Mouse (Mus musculus) ovary, postnatal 14 days (tissue): ENCODE measurements around the gene Pola2.
A peak's percentile ranks its signal among the peaks of the same experiment; 100 is the strongest.

Source experiments
- DNase-seq: peaks from one replicate; pipeline ENCODE4 v3.0.0; 2022; ENCODE audit warnings: low spot score

Gene Pola2

GRCm38 (mm10) chr19:5965280-5965679 is 1.3 kb upstream of the Pola2 start:
- peak; percentile 59 for DNase-seq

DNA sequence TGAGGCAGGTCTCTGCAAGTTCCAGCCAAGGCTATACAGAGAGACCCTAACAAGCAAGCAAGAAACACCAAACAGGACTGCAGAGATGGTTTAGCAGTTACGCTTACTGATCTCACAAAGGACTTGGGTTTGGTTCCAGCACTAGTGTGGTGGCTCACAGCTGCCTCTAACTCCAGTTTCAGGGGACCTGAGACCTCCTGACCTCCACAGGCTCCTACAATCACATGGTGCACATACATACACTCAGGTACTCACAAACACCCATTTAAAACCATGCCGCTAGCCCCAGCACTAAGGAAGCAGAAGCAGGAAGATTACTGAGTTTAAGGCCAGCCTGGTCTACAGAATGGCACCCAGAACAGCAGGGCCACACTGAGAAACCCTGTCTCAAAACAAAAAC is 802 bp upstream of the Pola2 start:
- no peak for DNase-seq

DNA sequence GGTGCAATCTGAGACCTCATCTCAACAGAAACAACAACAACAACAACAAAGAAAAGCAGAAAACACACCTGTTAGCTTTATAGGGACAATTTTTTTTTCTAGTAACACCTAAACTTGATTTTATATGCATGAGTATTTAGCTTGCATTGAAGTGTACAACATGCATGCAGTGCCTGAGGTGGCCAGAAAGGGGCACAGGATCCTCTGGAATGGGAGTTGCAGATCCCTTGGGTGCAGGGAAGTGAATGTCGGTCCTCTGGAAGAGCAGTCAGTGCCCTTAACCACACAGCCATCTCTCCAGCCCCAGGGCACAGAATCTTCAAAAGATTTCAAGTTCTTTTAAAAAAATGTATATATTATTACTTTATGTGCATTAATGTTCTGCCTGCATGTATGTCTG is 1.4 kb downstream of the Pola2 start:
- DNase-seq, result no peak

DNA sequence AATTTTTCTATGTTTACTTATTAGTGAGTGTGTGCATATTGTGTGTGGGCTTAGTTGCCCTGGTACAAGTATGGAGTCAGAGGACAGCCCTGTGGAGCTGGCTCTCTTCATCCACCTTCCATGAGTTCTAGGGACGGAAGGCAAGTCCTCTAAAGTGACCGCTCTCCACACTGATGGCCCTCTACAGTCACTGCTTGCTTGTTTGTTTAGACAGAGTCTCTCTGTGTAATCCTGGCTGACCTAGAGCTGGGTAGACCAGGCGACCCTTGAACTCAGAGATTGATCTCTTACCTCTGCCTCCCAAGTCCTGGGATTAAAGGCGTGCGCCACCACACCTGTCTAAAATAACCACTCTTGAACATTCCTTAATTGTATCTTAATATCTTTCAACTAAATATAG is 6.6 kb downstream of the Pola2 start:
- DNase-seq, result no peak

DNA sequence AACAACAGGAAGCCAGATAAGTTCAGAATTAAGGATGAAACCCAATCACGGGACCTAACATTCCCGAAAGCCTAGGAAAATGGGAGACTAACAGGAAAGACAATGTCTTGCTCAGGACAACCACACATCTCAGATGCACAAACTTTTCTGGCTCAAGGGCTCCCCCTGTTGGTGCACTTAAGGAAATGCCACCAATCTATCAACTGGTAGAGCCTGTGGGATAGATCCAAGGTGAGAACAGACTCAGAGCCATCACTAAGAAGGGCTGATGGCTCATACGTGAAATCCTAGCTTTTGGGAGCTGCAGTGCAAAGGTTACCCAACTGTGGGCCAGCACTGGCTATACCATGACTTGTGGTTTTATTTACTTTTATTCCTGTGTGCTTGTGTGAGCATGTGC is 7.3 kb downstream of the Pola2 start:
- DNase-seq, result peak; percentile 80

GRCm38 (mm10) chr19:5955704-5956670 is 8.0 kb downstream of the Pola2 start:
- DNase-seq, result no peak

DNA sequence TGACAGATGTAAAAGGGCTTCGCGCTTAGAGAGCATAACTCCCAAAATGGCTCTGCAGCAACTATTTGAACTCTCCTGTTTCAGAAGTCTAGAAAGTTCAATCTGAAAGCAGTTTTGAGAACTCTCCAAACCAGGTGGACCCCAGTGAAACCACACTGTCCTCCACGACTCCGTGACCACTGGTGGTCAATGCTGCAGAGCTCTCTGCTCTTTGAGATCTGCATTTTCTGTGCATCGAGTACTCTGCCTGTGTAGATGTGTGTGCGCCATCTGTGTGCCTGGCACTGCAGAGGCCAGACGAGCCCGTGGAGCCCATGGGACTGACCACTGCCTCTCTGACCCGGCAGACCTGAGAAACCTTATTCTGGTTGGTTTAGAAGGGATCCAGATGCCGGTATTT is 9.1 kb downstream of the Pola2 start:
- DNase-seq, result no peak

DNA sequence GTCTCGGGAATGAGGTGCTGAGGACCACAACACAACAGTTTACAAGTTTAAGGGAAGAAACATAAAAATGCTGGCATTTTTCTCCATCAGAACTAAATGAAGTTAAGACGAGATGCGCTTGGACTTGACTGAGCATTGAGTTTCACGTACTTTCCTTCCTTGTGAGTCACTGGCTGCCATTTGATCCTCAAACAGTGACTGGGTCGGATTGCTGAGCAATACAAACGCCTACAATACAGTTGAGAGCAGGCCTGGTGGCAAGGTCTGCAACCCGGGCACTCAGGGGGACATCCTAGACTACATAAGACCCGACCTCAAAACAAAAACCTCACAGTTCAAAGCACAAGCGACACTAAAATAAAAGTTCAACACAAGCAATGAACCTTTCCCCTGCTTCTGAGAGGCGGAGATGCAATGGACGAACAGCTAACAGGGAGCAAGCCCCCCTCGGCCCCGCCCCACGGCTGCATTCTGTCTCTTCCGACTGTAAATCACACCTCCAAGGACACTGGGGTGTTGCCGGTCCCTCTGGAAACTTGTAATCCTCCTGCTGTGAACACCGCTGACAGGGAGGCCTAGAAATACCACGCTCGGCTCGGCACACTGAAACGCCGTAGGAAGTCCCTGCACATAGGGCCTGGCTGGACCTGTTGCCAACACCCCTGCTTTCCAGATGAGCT is 9.8 kb downstream of the Pola2 start:
- DNase-seq, result no peak

DNA sequence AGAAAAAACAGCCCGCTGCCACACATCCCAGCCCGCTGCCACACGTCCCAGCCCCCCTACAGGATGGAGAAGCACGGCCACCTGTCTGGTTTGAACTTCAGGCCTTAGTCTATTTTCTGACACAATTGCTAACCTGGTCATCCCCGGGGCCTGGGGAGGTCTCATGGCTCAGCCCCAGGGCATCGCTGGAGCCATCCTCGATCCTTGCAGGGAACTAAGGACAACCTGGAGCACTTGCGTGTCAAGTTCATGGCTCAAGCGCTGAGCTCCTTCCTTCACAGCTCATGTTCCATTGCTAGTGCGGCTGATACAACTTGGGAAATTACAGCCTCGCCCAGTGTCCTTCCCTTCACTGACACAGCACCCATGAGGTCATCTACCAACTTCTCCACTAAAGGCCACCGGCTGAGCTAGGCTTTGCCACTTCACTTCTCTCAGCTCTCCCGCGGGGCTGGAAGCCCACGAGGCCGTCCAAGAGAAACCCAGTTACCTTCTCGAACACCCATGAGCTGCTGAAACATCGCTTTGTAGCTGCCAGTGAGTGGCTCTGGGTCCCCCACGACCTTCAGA is 10.7 kb downstream of the Pola2 start:
- no peak for DNase-seq

DNA sequence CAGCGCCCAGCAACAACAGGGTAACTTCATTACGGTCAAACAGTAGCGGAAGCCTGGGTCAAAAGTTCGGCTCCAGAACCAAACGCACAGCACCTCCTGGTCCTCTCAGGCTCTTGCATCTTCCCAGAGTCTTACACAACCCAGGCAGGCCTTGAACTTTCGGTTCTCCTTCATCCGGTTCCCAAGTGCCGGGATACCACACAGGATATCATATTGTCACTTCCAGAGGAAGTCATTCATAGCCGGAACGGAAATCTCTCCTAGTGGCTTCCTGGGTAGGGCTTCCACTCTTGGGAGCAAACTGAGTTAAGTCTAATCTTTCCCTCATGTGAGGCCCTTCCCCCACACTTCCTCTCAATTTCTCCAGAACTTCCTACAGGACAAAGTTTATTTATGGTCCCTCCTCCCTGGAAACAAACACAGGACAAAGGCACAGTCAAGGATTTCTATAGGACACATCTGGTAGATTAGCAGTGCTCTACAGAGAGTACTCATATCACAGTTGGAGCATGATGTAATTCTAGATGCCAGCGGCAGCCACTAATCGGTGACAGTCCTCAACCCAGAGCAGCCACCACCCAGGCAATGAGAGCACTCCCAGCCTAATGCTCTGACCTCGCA is 11.8 kb downstream of the Pola2 start:
- no peak for DNase-seq

DNA sequence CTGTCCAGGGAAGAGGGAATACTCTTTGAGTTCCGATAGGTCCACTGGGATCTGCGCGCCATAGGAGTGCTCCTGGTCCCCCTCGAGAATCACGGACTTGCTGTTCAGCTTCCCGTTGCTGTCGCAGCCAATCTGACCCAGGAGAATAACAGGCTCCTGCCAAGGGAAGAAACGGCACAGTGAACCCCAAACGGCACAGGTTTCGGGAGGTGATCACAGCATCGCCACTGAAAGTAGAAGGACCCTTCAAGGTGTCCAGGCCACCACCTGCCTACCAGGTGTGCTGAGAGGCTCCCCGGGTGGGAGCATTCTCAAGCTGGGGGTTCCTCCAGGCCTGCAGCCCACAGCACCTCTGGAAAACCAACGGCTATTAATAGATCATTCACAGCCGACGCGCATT is 12.4 kb downstream of the Pola2 start:
- DNase-seq, result no peak

DNA sequence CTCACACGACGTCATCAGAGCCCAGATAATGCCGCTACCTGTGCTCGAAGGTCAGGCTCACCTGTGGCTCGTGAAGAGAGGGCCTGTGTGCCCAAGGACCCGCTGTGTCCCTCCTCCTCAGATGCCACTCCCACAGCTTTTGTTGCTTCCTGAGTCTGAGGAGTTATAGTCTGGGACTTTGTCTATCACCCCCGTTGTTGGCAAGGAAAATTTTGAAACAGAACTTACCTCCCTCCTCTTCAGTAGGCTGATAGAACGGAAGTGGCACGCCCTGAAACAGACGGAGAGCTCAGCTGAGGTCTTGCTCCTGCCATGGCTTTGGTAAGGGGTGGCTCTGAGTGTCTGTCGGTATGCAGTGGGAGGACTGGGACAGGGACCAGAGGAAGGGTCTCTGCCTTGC is 13.8 kb downstream of the Pola2 start:
- DNase-seq, result no peak

- no peak for DNase-seq
These were observed 18.1 kb downstream of the Pola2 start for GRCm38 (mm10) chr19:5945891-5946290.

GRCm38 (mm10) chr19:5945027-5945426 is 19.0 kb downstream of the Pola2 start:
- DNase-seq, result no peak

DNA sequence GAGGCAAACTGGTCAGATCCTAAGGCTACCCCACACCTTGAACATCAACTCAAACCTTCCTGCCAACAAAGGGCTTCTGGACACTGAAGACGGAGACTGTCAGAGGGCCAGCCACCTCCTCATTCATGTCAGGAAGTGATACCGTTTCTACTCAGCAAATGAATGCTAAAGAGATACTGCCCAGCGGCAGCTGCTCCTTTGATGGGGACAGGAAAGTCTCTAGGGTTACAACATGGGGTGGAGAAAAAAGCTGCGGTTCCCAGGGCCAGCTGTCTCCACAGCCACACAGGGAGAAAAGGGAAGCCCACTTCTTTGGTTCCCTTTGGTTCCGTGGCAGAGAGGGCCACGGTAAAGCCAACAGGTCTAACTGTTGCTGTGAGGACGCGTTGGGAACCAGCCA is 19.9 kb downstream of the Pola2 start:
- DNase-seq, result no peak

GRCm38 (mm10) chr19:5943404-5943803 is 20.6 kb downstream of the Pola2 start:
- DNase-seq, result no peak

DNA sequence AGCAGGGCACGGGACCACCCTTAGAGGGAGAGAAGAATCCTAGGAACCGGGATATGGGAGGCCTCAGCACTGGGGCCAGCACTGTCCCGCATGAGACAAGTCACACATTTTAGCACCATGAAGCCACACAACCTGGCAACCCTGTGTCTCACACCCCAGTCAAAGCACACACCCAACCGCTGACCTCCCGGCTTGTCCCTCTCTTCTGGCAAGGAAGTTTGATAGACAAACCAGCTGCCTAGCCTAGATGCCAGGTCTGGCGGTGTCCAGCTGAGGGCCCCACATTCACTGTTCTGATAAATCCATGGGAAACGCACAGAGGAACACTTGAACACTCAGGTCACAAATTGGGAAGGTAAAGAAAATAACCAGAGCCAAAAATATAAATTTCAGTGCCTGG is 21.4 kb downstream of the Pola2 start:
- DNase-seq, result no peak

DNA sequence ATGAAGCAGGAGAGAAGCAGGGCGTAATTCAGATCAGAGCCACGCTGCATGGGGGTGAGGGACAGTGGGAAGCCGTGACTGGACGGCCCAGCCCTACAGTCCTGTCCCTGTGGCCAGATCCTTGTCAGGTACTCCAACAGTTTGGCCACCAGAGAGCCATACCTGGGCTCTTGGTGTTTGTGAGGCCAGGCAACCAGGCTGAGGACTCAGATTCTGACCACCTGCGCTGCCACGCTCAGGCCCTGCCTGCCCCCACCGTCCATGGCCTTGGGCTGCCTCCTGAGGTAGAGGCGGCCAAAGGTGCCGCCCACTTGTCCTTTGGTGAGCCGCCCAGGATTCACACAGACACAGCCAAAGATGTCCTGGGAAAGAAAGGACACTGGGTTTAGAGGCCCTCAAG is 23.3 kb downstream of the Pola2 start:
- DNase-seq, result no peak

- DNase-seq, result peak; percentile 57
These were observed 23.8 kb downstream of the Pola2 start for GRCm38 (mm10) chr19:5940173-5940572.

DNA sequence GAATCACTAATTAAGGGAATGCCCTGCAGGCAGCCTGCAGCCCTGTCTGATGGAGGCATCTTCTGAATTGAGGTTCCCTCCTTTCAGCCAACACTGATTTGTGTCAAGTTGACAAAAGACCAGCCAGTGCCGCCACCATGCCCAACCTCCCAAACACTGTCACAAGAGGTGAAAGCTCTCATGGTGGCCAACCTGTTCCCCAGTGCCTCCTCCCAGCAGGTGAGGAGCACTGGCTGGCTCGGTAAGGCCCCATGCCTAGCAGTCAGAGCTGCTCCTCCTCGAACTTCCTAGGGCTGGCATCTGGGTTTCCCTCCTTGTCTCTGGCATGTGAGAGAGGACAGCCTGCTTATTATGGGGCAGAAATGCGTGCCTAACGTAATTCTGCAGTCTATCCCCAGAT is 24.3 kb downstream of the Pola2 start:
- DNase-seq, result no peak

GRCm38 (mm10) chr19:5938516-5938915 is 25.5 kb downstream of the Pola2 start:
- no peak for DNase-seq

GRCm38 (mm10) chr19:5937836-5938406 is 26.1 kb downstream of the Pola2 start:
- no peak for DNase-seq
